Mouse (Mus musculus): ENCODE data around the gene Gm49380. TPM values are rescaled to one million over a fixed set of nuclear protein-coding genes. Genes with fewer than 3 reads are reported as not detected.

Gene Gm49380
- total and polyA plus RNA-seq, 3 experiments, result 0.24 TPM; not detected in 2

DNA sequence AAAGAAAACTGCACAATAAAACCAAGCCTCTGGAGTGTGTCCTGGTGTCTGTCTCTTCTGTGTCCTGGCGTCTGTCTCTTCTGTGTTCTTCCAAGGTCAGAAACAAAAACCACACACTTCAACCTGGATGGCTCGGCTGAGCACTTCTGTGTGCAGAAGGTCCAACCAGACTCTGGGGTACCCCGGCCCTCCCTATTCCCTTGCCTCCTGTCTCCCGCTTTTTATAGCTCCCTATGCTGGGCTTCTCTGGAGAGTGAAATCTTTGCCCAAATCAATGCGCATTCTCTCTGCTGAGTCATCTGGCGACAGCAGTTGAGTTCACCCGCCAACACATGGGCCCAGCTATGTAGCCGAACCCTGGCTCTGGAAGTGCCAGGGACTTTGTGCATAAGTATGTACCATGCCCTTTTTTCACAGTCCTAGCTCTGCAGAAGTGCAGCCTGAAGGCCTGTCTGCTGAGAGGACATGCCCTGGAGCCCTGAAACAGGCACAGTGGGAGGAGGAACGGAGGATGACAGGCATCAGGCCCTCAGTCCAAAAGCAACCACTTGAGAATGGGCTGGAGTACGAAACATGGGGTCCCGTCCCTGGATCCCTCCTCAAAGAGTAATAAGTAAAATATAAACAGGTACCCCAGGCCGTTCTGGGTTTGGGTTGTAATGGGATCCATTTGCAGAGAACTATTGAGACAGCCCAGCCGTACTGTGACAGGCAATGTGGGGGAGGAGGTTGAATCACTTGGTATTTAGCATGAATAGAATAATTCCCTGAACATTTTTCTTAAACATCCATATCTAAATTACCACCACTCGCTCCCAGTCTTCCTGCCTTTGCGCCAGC lies 64.5 kb downstream of the Gm49380 start (continued):
- TF ChIP-seq MEF2A (IDR thresholded peaks at IDR 0.05; ENCODE audit: extremely low read depth, insufficient replicate concordance, low read depth, low read length, poor library complexity, severe bottlenecking), result no peak
- no peak for TF ChIP-seq MAX (IDR thresholded peaks at IDR 0.05; ENCODE audit: low read length)

DNA sequence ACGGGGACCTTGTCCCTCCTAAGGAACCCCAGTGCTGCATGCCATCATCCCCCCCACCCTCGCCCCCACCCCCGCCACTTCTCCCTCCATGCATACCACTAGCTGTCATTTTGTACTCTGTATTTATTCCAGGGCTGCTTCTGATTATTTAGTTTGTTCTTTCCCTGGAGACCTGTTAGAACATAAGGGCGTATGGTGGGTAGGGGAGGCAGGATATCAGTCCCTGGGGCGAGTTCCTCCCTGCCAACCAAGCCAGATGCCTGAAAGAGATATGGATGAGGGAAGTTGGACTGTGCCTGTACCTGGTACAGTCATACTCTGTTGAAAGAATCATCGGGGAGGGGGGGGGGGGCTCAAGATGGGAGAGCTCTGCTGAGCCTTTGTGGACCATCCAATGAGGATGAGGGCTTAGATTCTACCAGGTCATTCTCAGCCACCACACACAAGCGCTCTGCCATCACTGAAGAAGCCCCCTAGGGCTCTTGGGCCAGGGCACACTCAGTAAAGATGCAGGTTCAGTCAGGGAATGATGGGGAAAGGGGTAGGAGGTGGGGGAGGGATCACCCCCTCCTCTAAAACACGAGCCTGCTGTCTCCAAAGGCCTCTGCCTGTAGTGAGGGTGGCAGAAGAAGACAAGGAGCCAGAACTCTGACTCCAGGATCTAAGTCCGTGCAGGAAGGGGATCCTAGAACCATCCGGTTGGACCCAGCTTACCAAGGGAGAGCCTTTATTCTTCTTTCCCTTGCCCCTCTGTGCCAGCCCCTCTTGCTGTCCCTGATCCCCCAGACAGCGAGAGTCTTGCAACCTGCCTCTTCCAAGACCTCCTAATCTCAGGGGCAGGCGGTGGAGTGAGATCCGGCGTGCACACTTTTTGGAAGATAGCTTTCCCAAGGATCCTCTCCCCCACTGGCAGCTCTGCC lies 65.5 kb downstream of the Gm49380 start:
- H3K9ac ChIP-seq (ENCODE audit: control insufficient read depth, low read depth, low read length, poor library complexity, severe bottlenecking), result no peak overlapping the region; the same call in 1 of the 2 replicates
- H3K9me3 ChIP-seq (replicated peaks; ENCODE audit: insufficient read depth, low read length), result no peaks in the 10 kb centered on the region
- no peak overlapping the region for H3K4me3 ChIP-seq (ENCODE audit: control insufficient read depth in 1 of 2, insufficient read depth in 1 of 2, low read depth in 2 of 2, low read length in 2 of 2)
- H3K4me1 ChIP-seq (ENCODE audit: control insufficient read depth in 1 of 2, insufficient read depth in 2 of 2, low read length in 2 of 2), result peaks cover 5 to 46% of the 10 kb centered on the region in 2 experiments
- no peak for TF ChIP-seq ELF1 (IDR thresholded peaks at IDR 0.05; ENCODE audit: low read depth, low read length)
- no peak for TF ChIP-seq MYC (IDR thresholded peaks at IDR 0.05; ENCODE audit: low read depth, low read length)
- TF ChIP-seq ZKSCAN1 (IDR thresholded peaks at IDR 0.05; ENCODE audit: low read depth, low read length), result no peak
- no peak for TF ChIP-seq CHD2 (IDR thresholded peaks at IDR 0.05; ENCODE audit: low read length)
- peak; percentile 70 to 85 for TF ChIP-seq EP300 (IDR thresholded peaks at IDR 0.05; ENCODE audit: low read depth in 1 of 2, low read length in 2 of 2)
- peak; percentile 61 for TF ChIP-seq ETS1 (IDR thresholded peaks at IDR 0.05; ENCODE audit: low read depth, low read length)
- TF ChIP-seq NRF1 (IDR thresholded peaks at IDR 0.05; ENCODE audit: insufficient read depth, low read depth, low read length, poor library complexity, severe bottlenecking), result no peak
- TF ChIP-seq SIN3A (IDR thresholded peaks at IDR 0.05; ENCODE audit: low read length), result no peak
- peak; percentile 81 for TF ChIP-seq TCF12 (IDR thresholded peaks at IDR 0.05; ENCODE audit: low read depth, low read length)
- no peak for TF ChIP-seq CHD1 (IDR thresholded peaks at IDR 0.05; ENCODE audit: low read depth, low read length)
- peak; percentile 80 for TF ChIP-seq GATA1 (IDR thresholded peaks at IDR 0.05; ENCODE audit: low read depth, low read length)
- TF ChIP-seq POLR2AphosphoS2 (IDR thresholded peaks at IDR 0.05; ENCODE audit: low read length), result no peak
- peak; percentile 71 for TF ChIP-seq TAL1 (IDR thresholded peaks at IDR 0.05; ENCODE audit: low read length)
- TF ChIP-seq RCOR1 (IDR thresholded peaks at IDR 0.05; ENCODE audit: low read depth, low read length), result peak; percentile 45; the same call in 1 of the 2 replicates
- no peak for TF ChIP-seq CTCF (IDR thresholded peaks at IDR 0.05 in 2 of 3, conservative IDR thresholded peaks at IDR 0.05 in 1 of 3; ENCODE audit: control insufficient read depth in 1 of 3, insufficient read depth in 1 of 3, low read depth in 2 of 3, low read length in 3 of 3, poor library complexity in 1 of 3, severe bottlenecking in 1 of 3)
- no peak for TF ChIP-seq JUND (IDR thresholded peaks at IDR 0.05; ENCODE audit: low read depth, low read length)
- DNase-seq (ENCODE audit: low read depth, low spot score), result peak; percentile 66
- peaks cover 0 to 33% of the 10 kb centered on the region in 2 experiments; a peak in 2 of 4 replicates for H3K36me3 ChIP-seq (ENCODE audit: control insufficient read depth in 1 of 2, insufficient read depth in 2 of 2, low read length in 2 of 2)
- H3K79me2 ChIP-seq (ENCODE audit: control insufficient read depth, insufficient read depth, low read length, poor library complexity), result no peaks in the 10 kb centered on the region
- H3K27ac ChIP-seq (ENCODE audit: control insufficient read depth, low read depth, low read length), result peak overlapping the region; percentile 17; the same call in 1 of the 2 replicates
- no peaks in the 10 kb centered on the region for H3K27me3 ChIP-seq (ENCODE audit: control insufficient read depth in 1 of 2, insufficient read depth in 2 of 2, low read length in 2 of 2)
